Mouse (Mus musculus): ENCODE results near the gene Tbc1d9b.

The Tbc1d9b gene

GRCm38 (mm10) chr11:50211322-50212059, 80.3 kb downstream of the Tbc1d9b start:
- no peak for DNase-seq

- DNase-seq: no peak
Measured at GRCm38 (mm10) chr11:50212060-50212739, 81.0 kb downstream of the Tbc1d9b start.

- DNase-seq: no peak
Measured at GRCm38 (mm10) chr11:50212848-50213758, 81.9 kb downstream of the Tbc1d9b start.

GRCm38 (mm10) chr11:50214631-50215030, 83.4 kb downstream of the Tbc1d9b start:
- DNase-seq: no peak

GRCm38 (mm10) chr11:50215633-50216032, 84.4 kb downstream of the Tbc1d9b start:
- DNase-seq: no peak

GRCm38 (mm10) chr11:50216724-50217366, 85.6 kb downstream of the Tbc1d9b start:
- no peak for DNase-seq

GRCm38 (mm10) chr11:50217811-50218210, 86.6 kb downstream of the Tbc1d9b start:
- no peak for DNase-seq

- no peak for DNase-seq
Measured at GRCm38 (mm10) chr11:50219833-50220232, 88.6 kb downstream of the Tbc1d9b start.

Measured in thymus, adult 18-20 months (tissue).